Mouse (Mus musculus) testis, adult 2 months (tissue): ENCODE results near the gene Klf7. TPM values are rescaled to one million over a fixed set of nuclear protein-coding genes. Genes with fewer than 3 reads are reported as not detected.
A peak's percentile ranks its signal among the peaks of the same experiment; 100 is the strongest.

Experiments
- H3K27ac ChIP-seq: fragments of 200-500 bp; 2 replicates; pipeline ENCODE4 v1.5.1; 2012; ENCODE audit warnings: low read depth, low read length; ENCODE audit not compliant: control insufficient read depth, insufficient read depth
- H3K27me3 ChIP-seq: fragments of 200-500 bp; 2 replicates; pipeline ENCODE4 v1.6.1; 2012; ENCODE audit warnings: mild to moderate bottlenecking, low read length, moderate library complexity; ENCODE audit not compliant: control insufficient read depth, insufficient read depth
- H3K36me3 ChIP-seq: fragments of 200-500 bp; 2 replicates; pipeline ENCODE4 v1.6.1; 2012; ENCODE audit warnings: mild to moderate bottlenecking, low read length; ENCODE audit not compliant: control insufficient read depth, insufficient read depth
- H3K4me1 ChIP-seq: fragments of 200-500 bp; 2 replicates; pipeline ENCODE4 v1.6.1; 2012; ENCODE audit warnings: low read length; ENCODE audit not compliant: control insufficient read depth, insufficient read depth
- H3K4me3 ChIP-seq: fragments of 200-500 bp; 2 replicates; pipeline ENCODE4 v1.5.1; 2012; ENCODE audit warnings: low read depth, mild to moderate bottlenecking, low read length, moderate library complexity, mixed read lengths; ENCODE audit not compliant: control insufficient read depth
- CTCF ChIP-seq: fragments of 200-500 bp; IDR thresholded peaks from 2 replicates; pipeline ENCODE4 v1.5.1; 2012; ENCODE audit warnings: low read depth, mild to moderate bottlenecking, inconsistent platforms, low read length, moderate library complexity; ENCODE audit not compliant: control insufficient read depth, insufficient read depth, insufficient replicate concordance
- POLR2A ChIP-seq: fragments of 200-500 bp; IDR thresholded peaks from 2 replicates; pipeline ENCODE4 v1.6.1; 2012; ENCODE audit warnings: low read depth, mild to moderate bottlenecking, inconsistent platforms, low read length, moderate library complexity; ENCODE audit not compliant: control insufficient read depth
- polyA plus RNA-seq: library from polyadenylated mRNA; depleted of rRNA; stranded (reverse); fragments of >200 nt; gene quantifications from 2 replicates; pipeline ENCODE4 v1.2.3, GENCODE M21; 2012

Gene Klf7
- polyA plus RNA-seq, 1 experiment, result 2.5 TPM

GRCm38 (mm10) chr1:64000597-64000996, 121.5 kb downstream of the Klf7 start:
- TF ChIP-seq POLR2A (no peak), CTCF (no peak)

GRCm38 (mm10) chr1:63999481-63999880, 122.6 kb downstream of the Klf7 start:
- no peaks in the 10 kb centered on the region for H3K27me3 ChIP-seq
- H3K4me3 ChIP-seq, result no peak overlapping the region
- TF ChIP-seq POLR2A, result no peak
- no peak for TF ChIP-seq CTCF
- H3K36me3 ChIP-seq, result no peaks in the 10 kb centered on the region
- no peak overlapping the region for H3K27ac ChIP-seq
- H3K4me1 ChIP-seq, result peaks cover 5% of the 10 kb centered on the region

More at GRCm38 (mm10) chr1:64000597-64000996, 121.5 kb downstream of the Klf7 start:
- Histone ChIP-seq H3K27ac (no peak overlapping the region), H3K27me3 (no peaks in the 10 kb centered on the region), H3K36me3 (no peaks in the 10 kb centered on the region), H3K4me3 (no peak overlapping the region), H3K4me1 (no peaks in the 10 kb centered on the region)

GRCm38 (mm10) chr1:63998901-63999300, 123.2 kb downstream of the Klf7 start:
- TF ChIP-seq POLR2A, result no peak
- no peak for TF ChIP-seq CTCF
- no peak overlapping the region for H3K4me3 ChIP-seq
- H3K27me3 ChIP-seq, result no peaks in the 10 kb centered on the region
- peaks cover 9% of the 10 kb centered on the region for H3K4me1 ChIP-seq
- H3K27ac ChIP-seq, result no peak overlapping the region
- no peaks in the 10 kb centered on the region for H3K36me3 ChIP-seq

- peaks cover 9% of the 10 kb centered on the region for H3K4me1 ChIP-seq
- no peak overlapping the region for H3K27ac ChIP-seq
- H3K4me3 ChIP-seq, result no peak overlapping the region
- H3K36me3 ChIP-seq, result no peaks in the 10 kb centered on the region
- no peaks in the 10 kb centered on the region for H3K27me3 ChIP-seq
- TF ChIP-seq CTCF, result no peak
- no peak for TF ChIP-seq POLR2A
Observed at GRCm38 (mm10) chr1:63998139-63998538, 123.9 kb downstream of the Klf7 start.

GRCm38 (mm10) chr1:63995828-63996227, 126.3 kb downstream of the Klf7 start:
- Histone ChIP-seq H3K4me3 (no peak overlapping the region), H3K36me3 (no peaks in the 10 kb centered on the region), H3K27ac (no peak overlapping the region), H3K4me1 (peaks cover 9% of the 10 kb centered on the region), H3K27me3 (no peaks in the 10 kb centered on the region)
- no peak for TF ChIP-seq CTCF
- no peak for TF ChIP-seq POLR2A

GRCm38 (mm10) chr1:63995137-63995492, 127.0 kb downstream of the Klf7 start:
- Histone ChIP-seq H3K27me3 (no peaks in the 10 kb centered on the region), H3K4me1 (peaks cover 9% of the 10 kb centered on the region), H3K4me3 (no peak overlapping the region), H3K27ac (no peak overlapping the region), H3K36me3 (no peaks in the 10 kb centered on the region)
- no peak for TF ChIP-seq POLR2A
- TF ChIP-seq CTCF, result no peak

- no peak overlapping the region for H3K4me3 ChIP-seq
- no peak for TF ChIP-seq POLR2A
- no peak for TF ChIP-seq CTCF
- H3K27me3 ChIP-seq, result no peaks in the 10 kb centered on the region
- H3K27ac ChIP-seq, result 0 out of 2 replicates have a peak overlapping the region, but pooled peaks have one; percentile 8
- peaks cover 9% of the 10 kb centered on the region for H3K4me1 ChIP-seq
- H3K36me3 ChIP-seq, result no peaks in the 10 kb centered on the region
Observed at GRCm38 (mm10) chr1:63994248-63995136, 127.6 kb downstream of the Klf7 start.

GRCm38 (mm10) chr1:63992506-63992905, 129.6 kb downstream of the Klf7 start:
- H3K27ac ChIP-seq, result no peak overlapping the region
- TF ChIP-seq POLR2A (no peak), CTCF (no peak)
- no peaks in the 10 kb centered on the region for H3K27me3 ChIP-seq
- no peak overlapping the region for H3K4me3 ChIP-seq
- H3K4me1 ChIP-seq, result peaks cover 9% of the 10 kb centered on the region
- H3K36me3 ChIP-seq, result no peaks in the 10 kb centered on the region
